Mouse (Mus musculus): ENCODE measurements around the gene Fibcd1. TPM values are rescaled to one million over a fixed set of nuclear protein-coding genes. Genes with fewer than 3 reads are reported as not detected.

Gene Fibcd1
- total and polyA plus RNA-seq, 3 experiments: not detected

DNA sequence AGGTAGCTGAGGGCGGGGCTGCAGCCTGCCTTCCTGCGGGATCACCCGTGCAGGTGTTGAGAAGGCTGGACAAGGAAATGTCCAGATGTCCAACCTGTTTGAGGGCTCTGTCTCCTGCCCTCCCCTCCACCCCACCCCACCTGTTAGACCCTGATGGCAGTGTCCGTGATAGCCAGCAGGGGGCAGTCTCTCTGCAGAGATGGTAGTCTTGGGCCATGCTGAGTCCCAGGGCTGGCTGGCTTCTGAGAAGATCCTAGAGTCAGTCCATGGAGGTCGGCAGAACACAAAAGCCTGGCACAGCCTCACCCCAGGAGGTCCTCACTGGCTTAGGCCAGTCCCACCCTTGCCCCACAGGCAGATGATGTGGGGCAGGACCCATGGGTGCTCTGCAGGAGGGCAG is 30.4 kb downstream of the Fibcd1 start:
- H3K36me3 ChIP-seq (ENCODE audit: control insufficient read depth in 1 of 2, insufficient read depth in 2 of 2, low read length in 2 of 2): no peaks in the 10 kb centered on the region
- no peaks in the 10 kb centered on the region for H3K79me2 ChIP-seq (ENCODE audit: control insufficient read depth, insufficient read depth, low read length, poor library complexity)
- no peaks in the 10 kb centered on the region; a peak in 1 of 4 replicates for H3K27me3 ChIP-seq (ENCODE audit: control insufficient read depth in 1 of 2, insufficient read depth in 2 of 2, low read length in 2 of 2)
- DNase-seq (ENCODE audit: low read depth, low spot score): peak; percentile 56
- no peaks in the 10 kb centered on the region for H3K9me3 ChIP-seq (replicated peaks; ENCODE audit: insufficient read depth, low read length)
- no peak overlapping the region for H3K27ac ChIP-seq (ENCODE audit: control insufficient read depth, low read depth, low read length)
- H3K4me3 ChIP-seq (ENCODE audit: control insufficient read depth in 1 of 2, insufficient read depth in 1 of 2, low read depth in 2 of 2, low read length in 2 of 2): no peak overlapping the region
- no peaks in the 10 kb centered on the region for H3K4me1 ChIP-seq (ENCODE audit: control insufficient read depth in 1 of 2, insufficient read depth in 2 of 2, low read length in 2 of 2)
- TF ChIP-seq KAT2A (conservative IDR thresholded peaks at IDR 0.05; ENCODE audit: low read depth, low read length) (no peak), RAD21 (IDR thresholded peaks at IDR 0.05; ENCODE audit: low read depth, low read length) (peak; percentile 76), MAZ (IDR thresholded peaks at IDR 0.05; ENCODE audit: low read depth, low read length) (no peak), HCFC1 (IDR thresholded peaks at IDR 0.05; ENCODE audit: low read depth, low read length) (no peak), NRF1 (IDR thresholded peaks at IDR 0.05; ENCODE audit: insufficient read depth, low read depth, low read length, poor library complexity, severe bottlenecking) (no peak), MYC (IDR thresholded peaks at IDR 0.05; ENCODE audit: low read depth, low read length) (no peak), MEF2A (IDR thresholded peaks at IDR 0.05; ENCODE audit: extremely low read depth, insufficient replicate concordance, low read depth, low read length, poor library complexity, severe bottlenecking) (no peak), ELF1 (IDR thresholded peaks at IDR 0.05; ENCODE audit: low read depth, low read length) (no peak), UBTF (IDR thresholded peaks at IDR 0.05; ENCODE audit: borderline replicate concordance, insufficient read depth, low read depth, low read length) (no peak), SIN3A (IDR thresholded peaks at IDR 0.05; ENCODE audit: low read length) (no peak), ETS1 (IDR thresholded peaks at IDR 0.05; ENCODE audit: low read depth, low read length) (no peak), TBP (IDR thresholded peaks at IDR 0.05; ENCODE audit: low read depth, low read length) (no peak), ZKSCAN1 (IDR thresholded peaks at IDR 0.05; ENCODE audit: low read depth, low read length) (no peak), USF1 (IDR thresholded peaks at IDR 0.05; ENCODE audit: low read depth, low read length) (no peak), CTCF (IDR thresholded peaks at IDR 0.05 in 2 of 3, conservative IDR thresholded peaks at IDR 0.05 in 1 of 3; ENCODE audit: control insufficient read depth in 1 of 3, insufficient read depth in 1 of 3, low read depth in 2 of 3, low read length in 3 of 3, poor library complexity in 1 of 3, severe bottlenecking in 1 of 3) (peak; percentile 67 to 90 (median 88)), BHLHE40 (IDR thresholded peaks at IDR 0.05; ENCODE audit: borderline replicate concordance, low read depth, low read length) (no peak), JUND (IDR thresholded peaks at IDR 0.05; ENCODE audit: low read depth, low read length) (no peak), RCOR1 (IDR thresholded peaks at IDR 0.05; ENCODE audit: low read depth, low read length) (no peak), E2F4 (IDR thresholded peaks at IDR 0.05; ENCODE audit: borderline replicate concordance, low read depth, low read length) (no peak), POLR2AphosphoS5 (IDR thresholded peaks at IDR 0.05; ENCODE audit: borderline replicate concordance, low read depth, low read length) (no peak), MAFK (IDR thresholded peaks at IDR 0.05; ENCODE audit: borderline replicate concordance, low read depth, low read length) (no peak), NELFE (IDR thresholded peaks at IDR 0.05; ENCODE audit: low read depth, low read length) (no peak), SMC3 (IDR thresholded peaks at IDR 0.05; ENCODE audit: low read depth, low read length) (peak; percentile 88), ZC3H11A (IDR thresholded peaks at IDR 0.05; ENCODE audit: low read depth, low read length) (peak; percentile 69), MYB (IDR thresholded peaks at IDR 0.05; ENCODE audit: low read depth, low read length) (no peak), POLR2AphosphoS2 (IDR thresholded peaks at IDR 0.05; ENCODE audit: low read length) (no peak), MAX (IDR thresholded peaks at IDR 0.05; ENCODE audit: low read length) (no peak), MXI1 (IDR thresholded peaks at IDR 0.05; ENCODE audit: low read depth, low read length) (no peak), TAL1 (IDR thresholded peaks at IDR 0.05; ENCODE audit: low read length) (no peak), GATA1 (IDR thresholded peaks at IDR 0.05; ENCODE audit: low read depth, low read length) (no peak), EP300 (IDR thresholded peaks at IDR 0.05; ENCODE audit: low read depth in 1 of 2, low read length in 2 of 2) (no peak), CHD2 (IDR thresholded peaks at IDR 0.05; ENCODE audit: low read length) (no peak), POLR2A (IDR thresholded peaks at IDR 0.05; ENCODE audit: control insufficient read depth in 1 of 2, insufficient read depth in 1 of 2, low read depth in 1 of 2, low read length in 2 of 2, poor library complexity in 1 of 2) (no peak), CHD1 (IDR thresholded peaks at IDR 0.05; ENCODE audit: low read depth, low read length) (no peak)
- H3K9ac ChIP-seq (ENCODE audit: control insufficient read depth, low read depth, low read length, poor library complexity, severe bottlenecking): no peak overlapping the region

All from MEL (cell line).